Mouse (Mus musculus) cerebellum, postnatal 14 days (tissue): ENCODE data around the gene Serpinf1.

Experiments used
- DNase-seq, 2 experiments: peaks; one replicate each; pipeline ENCODE4 v3.0.0; 2021; ENCODE audit warnings: mixed read lengths in 2 of 2

The Serpinf1 gene

DNA sequence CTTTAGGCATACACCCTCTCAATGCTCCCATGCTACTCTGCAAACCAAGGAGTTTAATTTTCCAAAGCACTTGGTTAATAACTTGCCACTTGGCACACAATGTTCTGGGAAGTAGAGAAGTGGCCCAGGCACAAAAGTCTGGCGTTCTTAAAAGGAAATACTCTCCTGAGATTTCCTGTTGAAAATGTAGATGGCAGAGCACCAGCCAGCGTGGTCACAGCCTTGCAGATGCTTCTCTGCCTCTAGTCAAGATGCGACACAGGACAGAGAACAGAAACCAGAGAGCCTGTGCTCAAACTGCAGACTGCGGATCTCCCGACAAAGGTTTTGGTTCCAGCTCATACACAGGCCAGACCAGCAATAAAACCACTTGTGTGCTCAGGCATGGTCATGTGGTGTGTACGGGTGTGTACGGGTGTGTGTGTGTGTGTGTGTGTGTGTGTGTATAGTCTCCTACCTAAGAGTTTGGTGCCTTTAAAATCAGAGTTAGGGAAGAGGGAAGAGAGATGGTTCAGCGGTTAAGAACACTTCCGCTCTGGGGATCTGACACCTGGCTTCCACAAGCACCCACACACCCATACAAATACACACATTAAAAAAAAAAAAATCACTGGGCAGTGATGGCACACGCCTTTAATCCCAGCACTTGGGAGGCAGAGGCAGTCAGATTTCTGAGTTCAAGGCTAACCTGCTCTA, 32.7 kb upstream of the Serpinf1 start:
- no peak for DNase-seq

DNA sequence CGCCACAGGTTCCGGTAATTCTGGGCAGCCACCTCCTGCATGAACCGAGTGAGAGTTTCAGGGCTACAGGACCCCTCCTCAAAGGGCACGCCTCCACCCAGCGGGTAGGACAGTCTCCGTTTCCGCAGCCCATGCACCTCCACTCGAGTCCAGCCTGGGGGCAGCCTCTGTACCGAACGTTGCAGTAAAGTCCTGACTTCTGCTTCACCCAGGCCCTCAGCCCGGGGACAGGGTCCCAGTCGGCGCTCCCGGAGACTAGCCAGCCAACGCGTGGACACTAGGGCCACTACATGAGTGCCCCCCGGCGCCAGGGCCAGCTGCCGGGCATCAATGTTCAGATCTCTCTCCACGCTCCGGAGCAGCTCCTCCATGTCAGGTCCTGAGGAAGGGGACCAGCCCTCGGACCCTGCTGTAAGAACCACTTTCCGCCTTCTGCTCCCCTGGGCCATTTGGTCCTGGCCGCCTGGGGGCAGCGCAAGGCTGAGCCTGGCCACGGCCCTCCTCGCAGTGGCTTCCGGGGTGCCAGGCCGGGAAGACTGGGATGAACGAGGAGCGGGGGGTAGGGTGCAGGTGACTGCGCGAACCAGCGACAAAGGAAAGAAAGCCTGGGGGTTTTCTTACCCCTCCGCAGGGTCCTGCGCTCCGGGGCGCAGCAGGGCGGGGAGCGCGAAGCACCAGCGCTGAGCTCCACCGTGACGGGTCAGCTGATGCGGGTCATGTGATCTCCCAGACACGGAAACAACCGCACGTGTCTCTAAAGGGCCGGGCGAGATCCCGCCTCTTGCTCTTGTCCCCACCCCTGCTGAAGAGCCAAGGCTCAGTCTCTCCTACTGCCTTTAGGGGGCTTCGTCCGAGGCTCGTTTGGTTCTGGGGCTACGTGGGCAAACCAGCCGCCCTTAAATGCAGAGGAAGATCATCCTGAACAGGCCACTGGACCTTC, 31.8 kb upstream of the Serpinf1 start, which contains the start of gene Wdr81:
TSS of gene Wdr81 (minus strand) at position 727 of the 940 bp plus-strand sequence.
- peak; percentile 83 to 84 for DNase-seq

DNA sequence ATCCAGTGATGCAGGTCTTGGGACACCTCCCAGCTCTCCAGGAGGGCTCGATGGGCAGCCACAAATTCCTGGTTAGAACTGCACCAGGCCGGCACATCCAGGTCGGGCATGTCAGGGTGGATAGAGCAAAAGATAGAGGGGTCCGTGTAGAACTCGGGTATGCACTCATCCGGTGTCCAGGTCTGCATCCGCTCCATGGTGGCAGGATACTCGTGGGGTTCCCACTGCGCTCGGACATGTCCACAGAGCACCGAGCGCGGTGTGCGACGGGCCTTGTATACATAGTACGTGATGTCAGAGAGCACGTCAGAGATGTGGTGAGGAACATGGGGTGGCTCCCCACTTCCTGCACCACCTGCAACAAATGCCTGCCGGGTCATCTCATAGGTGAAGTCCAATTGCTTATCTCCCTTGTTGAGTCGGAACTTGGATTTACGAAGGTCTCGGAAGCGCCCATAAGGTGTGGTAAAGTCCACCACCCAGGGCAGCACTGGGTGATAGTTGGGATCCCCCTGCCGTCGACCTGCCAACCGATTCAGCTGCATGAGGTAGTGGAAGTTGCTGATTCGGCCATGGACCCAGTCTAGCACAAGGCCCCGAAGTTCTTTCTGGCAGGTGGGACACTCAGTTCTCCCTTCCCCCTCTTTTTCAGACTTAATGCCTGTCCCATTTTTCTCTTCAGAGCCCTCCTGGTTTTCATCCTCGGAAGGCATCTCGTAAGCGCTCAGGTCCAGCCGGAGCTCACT, 30.5 kb upstream of the Serpinf1 start:
- DNase-seq, result no peak

DNA sequence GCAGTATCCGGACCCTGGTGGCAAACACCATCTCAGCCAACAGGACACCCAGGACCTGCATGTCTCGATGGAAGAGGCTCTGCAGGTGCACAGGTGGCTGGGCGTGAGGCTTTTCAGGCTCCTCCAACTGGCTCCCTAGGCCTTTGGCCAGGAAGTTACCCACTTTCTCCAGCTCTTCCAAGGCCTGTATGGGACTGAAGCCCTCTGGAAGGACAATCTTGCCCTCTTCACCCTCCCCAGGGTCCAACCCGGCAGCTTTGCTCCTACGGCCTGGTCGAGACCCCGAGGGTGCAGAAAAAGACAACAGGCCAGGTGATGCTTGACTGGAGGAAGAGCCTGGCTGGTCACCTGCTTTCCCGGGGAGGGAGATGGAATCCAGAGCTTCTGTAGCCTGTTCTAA, 29.6 kb upstream of the Serpinf1 start:
- DNase-seq, result no peak

DNA sequence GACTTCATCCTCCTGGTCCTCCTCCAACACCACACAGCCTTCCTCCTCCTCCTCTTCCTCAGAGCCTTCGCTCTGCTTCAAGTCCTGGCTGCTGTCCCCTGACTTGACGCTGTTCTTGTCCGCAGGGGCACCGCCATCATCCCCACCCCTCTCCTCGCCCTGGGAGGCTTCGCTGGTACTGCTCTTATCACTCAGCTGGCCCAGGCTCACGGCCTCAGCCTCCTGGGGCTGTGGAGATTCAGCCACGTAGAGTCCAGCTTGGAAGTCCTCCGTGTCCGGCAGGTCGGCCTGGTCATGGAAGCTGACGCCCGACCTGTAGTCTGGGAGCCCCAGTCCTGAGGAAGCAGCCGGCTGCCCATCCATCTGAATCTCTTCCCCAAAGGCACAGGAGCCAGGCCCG, 28.4 kb upstream of the Serpinf1 start:
- no peak for DNase-seq

DNA sequence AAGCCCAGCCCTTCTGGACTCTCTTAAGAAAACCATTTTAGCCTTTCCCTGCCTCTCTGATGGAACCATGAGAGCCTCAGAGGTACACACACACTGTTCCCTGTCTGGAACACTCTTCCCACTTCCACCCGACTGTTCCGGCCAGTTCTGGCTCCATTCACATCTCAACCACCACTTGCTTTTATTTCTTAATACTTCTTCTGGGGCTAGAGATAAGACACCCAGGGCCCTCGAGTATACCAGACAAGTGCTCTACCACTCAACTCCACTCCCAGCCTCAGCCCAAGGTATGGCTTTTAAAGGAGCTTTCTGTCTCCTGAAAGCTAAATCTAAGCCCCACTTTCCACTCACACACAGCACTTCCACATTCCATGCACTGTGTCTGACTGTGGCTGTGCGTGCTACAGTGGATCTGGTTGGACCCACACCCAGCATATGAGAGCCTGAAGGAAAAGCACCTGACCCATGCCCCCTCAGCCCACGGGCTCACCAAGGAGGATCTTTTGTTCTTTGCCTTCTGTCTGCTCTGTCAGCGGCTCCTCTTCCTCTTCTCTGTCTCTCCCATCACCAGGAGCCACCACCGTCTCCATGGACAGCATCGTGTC, 27.9 kb upstream of the Serpinf1 start:
- DNase-seq, result no peak

DNA sequence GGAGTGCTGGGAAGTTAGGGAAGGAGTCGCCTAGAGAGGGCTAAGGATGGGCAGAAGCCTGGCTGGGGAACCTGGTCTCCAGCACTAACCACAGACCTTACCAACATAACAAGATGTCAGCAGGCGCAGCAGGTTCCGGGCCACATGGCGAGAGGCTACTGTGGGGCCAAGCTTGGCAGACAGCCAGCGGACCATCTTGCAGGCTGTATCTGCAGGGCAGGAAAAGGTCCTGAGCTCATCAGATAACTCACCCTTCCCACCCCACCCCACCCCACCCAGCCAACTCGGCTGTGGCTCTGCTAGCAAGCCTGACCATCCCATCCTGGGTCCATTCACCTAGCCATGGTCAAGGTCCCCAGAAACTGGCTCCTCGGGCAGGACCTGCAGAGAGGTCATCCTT, 27.2 kb upstream of the Serpinf1 start:
- peak; percentile 52 to 61 for DNase-seq

DNA sequence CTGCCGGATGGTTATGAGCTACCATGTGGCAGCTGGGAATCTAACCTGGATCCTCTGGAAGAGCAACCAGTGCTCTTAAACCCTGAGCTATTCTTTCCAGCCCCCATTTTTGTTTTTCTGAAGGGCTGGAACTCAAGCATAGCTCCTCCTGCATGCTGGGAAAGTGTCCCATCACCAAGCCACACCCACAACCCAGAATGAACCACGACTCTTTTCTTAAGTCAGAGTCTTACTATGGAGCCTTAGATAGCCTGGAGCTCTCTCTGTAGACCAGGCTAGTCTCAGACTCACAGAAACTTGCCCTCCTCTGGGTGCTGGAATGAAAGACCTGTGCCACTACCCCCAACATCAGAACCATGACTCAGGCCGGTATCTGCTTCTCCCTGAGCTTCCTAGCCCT, 26.1 kb upstream of the Serpinf1 start:
- DNase-seq, result no peak

DNA sequence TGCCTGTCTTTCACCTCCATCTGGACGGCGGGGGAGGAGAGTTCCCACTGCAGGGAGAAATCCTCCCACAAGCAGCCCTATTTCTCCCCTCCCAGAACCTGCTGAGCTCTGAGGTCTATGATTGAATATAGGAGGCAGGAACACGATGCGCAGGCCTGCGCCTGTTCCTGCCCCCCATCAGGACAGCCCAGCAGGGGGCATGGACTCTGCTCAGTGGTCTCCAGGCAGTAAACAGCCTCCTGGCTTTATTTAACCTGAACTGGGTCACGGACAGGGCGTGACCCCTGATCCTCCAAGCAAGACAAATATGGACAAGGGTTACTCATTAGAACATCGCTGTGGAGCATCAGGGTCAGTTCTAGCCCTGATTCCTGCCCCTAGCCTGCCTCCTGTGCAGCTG, 21.2 kb upstream of the Serpinf1 start:
- no peak for DNase-seq

DNA sequence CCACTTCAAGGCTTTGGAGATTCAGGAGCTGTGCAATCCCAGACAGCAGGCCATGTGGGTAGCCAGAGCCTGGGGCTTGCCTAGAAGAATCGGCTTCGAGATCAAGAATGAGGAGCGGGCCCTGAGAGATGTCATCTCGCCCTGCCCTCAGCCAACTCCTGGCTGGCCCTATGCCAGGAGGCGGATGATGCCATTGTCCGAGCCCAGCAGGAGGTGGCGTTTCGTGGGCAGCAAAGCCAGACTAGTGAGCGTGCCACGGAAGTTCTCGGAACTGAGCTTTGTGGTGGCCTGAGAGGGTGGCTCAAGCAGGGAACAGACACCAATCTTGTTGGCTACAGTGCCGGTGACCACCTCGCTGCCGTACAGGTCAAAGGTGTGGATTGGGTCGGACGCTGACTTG, 19.1 kb upstream of the Serpinf1 start:
- DNase-seq, result peak; percentile 42 to 59

DNA sequence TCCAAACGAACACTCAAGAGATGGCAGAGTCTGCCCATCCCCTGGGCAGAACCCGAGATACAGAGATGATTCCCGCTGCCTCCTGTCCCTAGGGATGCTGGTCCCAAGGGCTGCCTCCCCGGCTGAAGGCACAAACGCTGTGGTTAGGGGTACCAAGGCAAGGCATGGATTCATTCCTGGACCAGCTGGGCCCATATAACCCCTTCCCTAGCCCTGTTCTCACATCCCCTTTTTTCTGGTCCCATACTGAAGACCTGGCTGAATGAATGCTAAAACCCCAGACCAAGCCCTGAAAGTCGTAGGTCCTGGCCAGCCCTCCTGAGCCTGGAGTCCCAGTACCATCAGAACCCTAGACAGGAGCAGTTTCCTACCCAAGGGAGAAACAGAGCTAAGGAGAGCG, 18.5 kb upstream of the Serpinf1 start:
- DNase-seq, result no peak

DNA sequence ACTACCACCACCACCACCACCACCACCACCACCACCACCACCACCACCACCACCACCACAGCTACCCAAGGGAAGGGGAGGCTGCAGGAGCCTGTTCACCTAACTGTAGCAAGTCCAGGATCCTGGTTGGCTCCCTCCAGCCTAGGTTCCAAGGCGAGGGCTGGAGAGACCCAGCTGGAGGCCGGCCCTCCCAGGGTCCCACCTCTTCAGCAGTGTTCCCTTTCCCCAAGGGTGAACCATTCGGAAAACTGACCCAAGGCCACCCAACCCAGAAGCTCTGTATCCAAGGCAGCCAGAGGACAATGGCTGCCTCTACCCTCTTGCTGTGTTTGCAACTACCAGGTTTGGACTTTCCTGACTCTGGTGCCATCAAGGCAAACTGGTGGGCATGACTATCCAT, 17.4 kb upstream of the Serpinf1 start:
- DNase-seq, result no peak

DNA sequence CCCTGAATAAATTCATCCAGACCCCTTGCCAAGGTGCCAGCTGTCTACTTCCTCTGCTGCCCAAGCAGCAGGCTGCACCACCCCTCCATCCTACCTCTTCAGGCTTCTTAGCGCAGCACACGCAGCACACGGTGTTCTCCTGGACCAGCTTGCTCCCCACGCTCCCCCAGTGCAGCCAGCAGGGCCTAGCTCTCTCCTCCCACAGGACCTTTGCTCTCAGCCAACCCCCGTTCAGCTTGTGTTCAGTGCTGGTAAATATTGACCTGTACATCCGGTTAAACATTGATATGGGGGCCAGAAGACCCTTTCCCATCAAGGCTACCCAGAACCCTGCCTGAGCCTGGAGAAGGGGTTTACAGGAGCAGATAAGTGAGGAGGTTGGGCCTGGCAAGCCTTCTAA, 16.9 kb upstream of the Serpinf1 start, which contains the start of gene Serpinf2:
TSS of gene Serpinf2 (minus strand) at position 229 of the 400 bp plus-strand sequence.
- peak in 1 of 2 experiments; percentile 24 for DNase-seq

DNA sequence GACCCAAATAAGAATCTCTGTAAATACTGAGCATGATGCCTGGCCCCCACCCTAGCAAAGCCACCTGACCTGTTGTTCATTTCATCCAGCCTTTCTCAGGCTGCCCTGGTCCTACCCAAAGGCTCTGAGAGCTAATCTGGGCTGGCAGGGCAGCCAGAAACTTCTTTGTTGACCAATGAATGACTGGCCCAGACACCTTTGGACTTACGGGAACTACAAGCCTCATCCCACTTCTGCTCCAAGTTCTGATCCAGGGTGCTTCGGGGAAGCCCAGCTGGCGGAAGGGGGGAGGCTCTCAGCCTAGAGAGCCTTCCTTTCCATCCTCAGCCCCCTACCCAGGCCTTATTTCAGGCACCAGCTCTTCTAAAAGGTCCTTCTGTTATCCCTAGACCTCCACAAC, 16.3 kb upstream of the Serpinf1 start:
- DNase-seq, result no peak

DNA sequence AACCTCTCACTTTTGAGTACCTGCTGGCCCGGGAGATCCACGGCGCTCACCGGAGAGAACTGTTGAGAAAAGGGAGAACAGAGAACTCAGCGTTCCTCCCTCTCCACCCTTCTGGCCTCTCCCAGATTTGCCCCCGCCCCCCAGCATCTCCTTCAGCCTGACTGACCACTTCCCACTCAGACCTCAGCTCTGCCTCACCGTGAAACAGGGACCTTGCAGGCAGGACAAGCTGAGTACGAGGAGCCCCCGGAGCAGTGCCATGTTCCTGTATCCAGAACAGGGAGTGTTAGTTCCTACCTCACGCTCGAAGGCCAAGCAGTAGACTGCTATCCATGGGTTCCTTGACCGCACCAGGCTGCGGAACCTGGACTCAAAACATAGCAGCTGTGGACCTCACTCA, 15.7 kb upstream of the Serpinf1 start:
- no peak for DNase-seq

DNA sequence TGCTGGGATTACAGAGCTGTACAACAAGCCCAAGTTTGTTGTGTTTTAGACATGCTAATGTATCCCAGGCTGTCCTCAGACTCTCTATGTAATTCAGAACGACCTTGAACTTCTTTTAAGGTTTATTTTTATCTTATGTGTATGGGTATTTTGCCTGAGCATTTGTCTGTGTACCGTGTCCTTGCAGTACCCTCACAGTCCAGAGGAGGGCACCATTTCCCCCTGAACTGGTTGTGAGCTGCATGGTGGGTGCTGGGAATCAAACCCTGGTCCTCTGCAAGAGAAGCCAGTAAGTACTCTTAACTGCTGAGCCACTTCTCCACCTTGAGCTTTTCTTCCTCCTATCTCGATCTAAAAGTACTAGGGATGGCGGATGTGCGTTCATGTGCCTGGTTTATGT, 11.6 kb upstream of the Serpinf1 start:
- DNase-seq, result no peak

DNA sequence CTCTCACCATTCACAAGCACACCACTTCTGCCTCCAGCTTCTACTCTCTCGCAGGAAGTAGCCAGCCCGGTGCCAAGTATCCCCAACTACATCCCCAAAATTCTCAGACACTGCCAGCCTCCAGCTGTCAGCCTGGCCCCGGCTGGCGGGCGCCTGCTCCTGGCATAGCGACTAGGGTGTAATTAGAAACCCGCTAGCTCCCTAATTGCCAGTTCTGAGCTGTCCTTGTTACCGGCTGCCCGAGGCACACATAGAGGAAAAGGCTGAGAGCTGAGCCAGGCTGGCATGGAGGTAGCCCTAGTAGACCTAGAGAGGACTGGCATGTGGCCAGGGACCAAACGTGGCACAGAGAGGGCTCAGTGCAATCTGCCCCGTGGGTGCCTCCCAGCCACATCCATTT, 8.8 kb upstream of the Serpinf1 start:
- peak; percentile 80 to 85 for DNase-seq

DNA sequence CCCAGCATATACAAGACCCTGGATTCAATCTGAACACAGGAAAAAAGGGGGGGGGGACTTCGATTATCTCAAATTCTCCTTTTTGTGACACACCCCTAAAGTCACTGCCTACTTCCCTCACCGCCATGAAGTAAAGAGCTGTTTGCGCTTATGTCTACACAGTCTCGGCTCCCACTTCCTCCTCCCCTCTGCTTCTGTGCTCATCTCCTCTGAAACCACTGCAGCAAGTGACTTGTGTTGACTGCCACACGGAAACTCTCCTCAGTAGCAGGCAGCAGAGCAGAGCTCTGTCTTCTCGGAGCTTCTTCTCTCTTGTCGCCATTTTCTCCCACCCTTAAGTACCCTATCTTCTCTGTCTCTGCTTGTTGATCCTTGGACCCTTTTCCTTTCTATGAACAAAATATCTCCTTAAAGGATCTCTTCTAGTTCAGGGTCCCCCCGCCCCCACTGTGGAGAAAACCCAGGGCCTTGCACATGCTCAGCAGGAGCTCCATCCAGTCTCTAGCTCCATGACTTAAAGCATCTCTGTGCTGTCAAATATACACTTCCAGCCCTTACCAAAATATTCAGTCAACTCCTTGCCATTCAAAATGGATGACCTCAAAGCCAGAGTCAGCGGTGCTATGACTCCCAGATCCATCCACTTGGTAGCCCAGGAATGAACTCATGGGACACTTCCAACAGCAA, 6.7 kb upstream of the Serpinf1 start:
- DNase-seq, result no peak

DNA sequence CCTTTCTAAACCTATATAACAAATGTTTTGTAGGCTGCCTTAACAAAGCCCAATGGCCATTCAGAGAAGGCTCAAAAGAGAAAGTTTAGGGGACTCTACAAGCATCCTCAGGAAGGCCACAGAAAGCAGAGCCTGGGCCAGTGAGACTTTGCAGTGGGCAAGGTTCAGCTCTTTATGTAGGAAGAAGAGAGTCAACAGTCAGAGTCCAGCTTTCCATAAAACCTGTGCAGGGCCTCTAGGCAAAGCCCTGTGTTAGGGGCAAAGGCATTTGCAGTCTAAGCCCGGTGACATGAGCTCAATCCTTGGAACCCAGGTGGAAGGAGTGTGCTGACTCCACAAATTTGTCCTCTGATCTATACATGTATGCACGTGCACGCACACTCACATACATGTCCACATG, 2.0 kb upstream of the Serpinf1 start:
- no peak for DNase-seq

DNA sequence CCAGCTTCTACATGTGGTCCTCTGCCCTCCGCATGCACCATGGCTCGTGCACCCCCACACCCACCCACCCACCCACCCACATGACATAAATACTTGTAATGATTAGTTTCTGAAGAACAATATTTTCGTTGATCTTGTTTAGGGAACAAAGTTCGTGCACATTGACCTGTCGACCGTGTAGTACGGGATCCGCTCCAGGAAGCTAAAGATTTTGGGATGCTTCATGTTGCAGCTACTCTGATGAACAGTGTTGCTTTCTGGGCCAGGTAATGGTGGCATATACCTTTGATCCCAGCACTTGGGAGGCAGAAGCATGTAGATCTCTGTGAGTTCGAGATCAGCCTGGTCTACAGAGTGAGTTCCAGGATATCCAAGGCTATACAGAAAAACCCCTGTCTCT, 1.5 kb upstream of the Serpinf1 start:
- DNase-seq, result no peak

DNA sequence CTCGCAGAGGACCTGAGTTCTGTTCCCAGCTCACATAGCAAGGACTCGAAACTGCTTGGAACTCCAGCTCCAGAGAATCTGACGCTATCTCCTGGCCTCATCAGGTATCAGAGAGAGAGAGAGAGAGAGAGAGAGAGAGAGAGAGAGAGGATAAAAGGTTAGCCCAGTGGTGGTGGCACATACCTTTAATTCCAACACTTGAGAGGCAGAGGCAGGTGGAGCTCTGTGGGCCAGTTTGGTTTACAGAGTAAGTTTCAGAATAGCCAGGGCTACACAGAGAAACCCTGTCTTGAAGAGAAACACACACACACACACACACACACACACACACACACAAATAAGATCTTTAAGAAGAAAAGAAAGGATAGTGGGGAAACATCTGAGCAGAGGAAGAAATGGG, 590 bp upstream of the Serpinf1 start:
- DNase-seq, result no peak

DNA sequence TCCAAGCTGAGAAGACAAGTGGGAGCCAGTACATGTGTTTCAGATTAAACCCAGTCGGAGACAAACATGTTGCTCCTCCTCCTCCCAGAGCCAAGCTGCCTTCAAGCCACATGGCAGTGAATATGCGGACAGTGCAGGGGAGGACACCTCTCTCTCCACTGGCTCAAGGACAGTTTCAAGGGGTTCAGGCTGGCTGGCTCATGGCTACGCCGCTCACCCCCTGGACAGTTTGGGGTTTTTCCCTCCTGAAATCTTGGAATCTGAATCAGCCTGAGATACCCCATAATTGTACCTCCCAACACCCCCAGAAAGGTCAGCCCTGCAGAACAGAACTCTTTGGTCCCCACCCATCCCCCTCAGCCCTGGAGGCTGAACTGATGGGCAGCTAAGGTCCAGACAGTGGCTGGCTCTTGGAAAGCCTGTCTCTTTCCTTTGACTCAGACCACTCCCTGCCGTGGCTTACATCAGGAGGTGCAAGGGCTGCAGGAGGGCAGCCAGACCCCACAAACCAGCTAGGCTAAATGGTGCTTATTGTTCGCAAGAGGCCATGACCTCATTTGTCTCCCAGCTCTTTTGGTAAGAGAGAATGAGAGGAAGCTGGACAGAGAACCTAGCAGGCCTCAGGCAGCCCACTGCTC, 1.0 kb downstream of the Serpinf1 start:
- DNase-seq, result no peak
